Mouse (Mus musculus): ENCODE measurements around the gene C7. TPM values are rescaled to one million over a fixed set of nuclear protein-coding genes. Genes with fewer than 3 reads are reported as not detected.

C7 gene
- polyA plus RNA-seq (2014; fragmentation: Nextera tagmentation; extraction: Ambion mirVana): 0.08 and 0.11 TPM in 2 replicates

DNA sequence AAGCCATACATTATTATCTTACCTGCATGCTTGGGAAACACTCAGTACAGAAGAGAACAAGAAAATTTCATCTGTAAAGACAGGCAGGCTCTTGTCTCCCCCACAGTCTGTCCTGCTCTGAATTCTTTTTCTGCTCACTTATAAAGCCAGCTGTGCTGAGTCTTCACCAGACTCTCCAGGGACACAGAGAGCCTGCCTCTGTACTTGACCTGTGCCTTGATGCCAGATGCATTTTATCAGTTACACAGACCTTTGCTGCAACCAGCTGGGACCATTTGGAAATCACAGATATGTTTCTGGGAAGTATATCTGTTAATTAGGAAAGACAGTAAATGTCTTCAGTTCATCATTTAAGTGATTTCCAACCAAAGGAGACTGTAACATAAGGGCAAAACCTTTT lies at the start of gene C7:
Gene C7 (minus strand): TSS at position 106 of the 400 bp plus-strand sequence.
- Histone ChIP-seq H3K4me3 (ENCODE audit: low read depth, low read length) (no peak within 1 kb of the TSS), H3K4me1 (ENCODE audit: control insufficient read depth, insufficient read depth, low read length) (no peaks in the 10 kb centered on the region), H3K9ac (ENCODE audit: low read length) (no peak within 1 kb of the TSS), H3K27me3 (ENCODE audit: control insufficient read depth, insufficient read depth, low read length) (no peaks in the 10 kb centered on the region), H3K27ac (ENCODE audit: low read depth, low read length) (no peak within 1 kb of the TSS), H3K4me2 (no peak within 1 kb of the TSS), H3K36me3 (ENCODE audit: control insufficient read depth, insufficient read depth, low read length) (no peaks in the 10 kb centered on the region), H3K9me3 (ENCODE audit: control insufficient read depth, low read length) (no peaks in the 10 kb centered on the region)
- ATAC-seq (ENCODE audit: low FRiP score): no peak
- no peak for DNase-seq (ENCODE audit: low spot score, missing footprints)

DNA sequence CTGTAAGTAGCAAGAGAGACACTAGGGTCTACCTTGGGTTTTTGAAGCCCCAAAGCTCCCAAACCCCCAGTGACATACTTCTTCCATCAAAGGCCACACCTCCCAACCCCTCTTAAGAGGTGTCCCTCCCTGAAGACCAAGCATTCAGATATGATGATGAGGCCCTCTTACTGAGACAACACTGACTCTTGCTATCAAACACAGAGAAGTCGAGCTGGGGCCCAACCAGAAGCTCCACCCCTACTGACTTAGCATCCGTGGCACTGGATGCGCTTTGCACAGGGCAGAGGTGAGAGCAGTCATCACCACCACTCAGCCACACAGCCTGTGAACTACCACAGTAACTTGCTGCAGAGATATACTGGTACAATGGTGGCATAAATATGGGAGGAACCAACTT lies 49.1 kb upstream of the C7 start:
- H3K4me1 ChIP-seq (ENCODE audit: control insufficient read depth, insufficient read depth, low read length): peaks cover 4% of the 10 kb centered on the region
- WGBS: 77% methylated on average over 3 of the region's 3 CpGs
- H3K9me3 ChIP-seq (ENCODE audit: control insufficient read depth, low read length): no peaks in the 10 kb centered on the region
- no peak overlapping the region for H3K4me2 ChIP-seq
- no peak overlapping the region for H3K27ac ChIP-seq (ENCODE audit: low read depth, low read length)
- no peak for DNase-seq (ENCODE audit: low spot score, missing footprints)
- no peaks in the 10 kb centered on the region for H3K27me3 ChIP-seq (ENCODE audit: control insufficient read depth, insufficient read depth, low read length)
- H3K4me3 ChIP-seq (ENCODE audit: low read depth, low read length): no peak overlapping the region
- ATAC-seq (ENCODE audit: low FRiP score): no peak
- H3K9ac ChIP-seq (ENCODE audit: low read length): no peak overlapping the region
- H3K36me3 ChIP-seq (ENCODE audit: control insufficient read depth, insufficient read depth, low read length): no peaks in the 10 kb centered on the region

- H3K27ac ChIP-seq (ENCODE audit: low read depth, low read length): no peak overlapping the region
- no peaks in the 10 kb centered on the region for H3K4me1 ChIP-seq (ENCODE audit: control insufficient read depth, insufficient read depth, low read length)
- no peak overlapping the region for H3K4me2 ChIP-seq
- no peaks in the 10 kb centered on the region for H3K36me3 ChIP-seq (ENCODE audit: control insufficient read depth, insufficient read depth, low read length)
- WGBS: 84% methylated on average over 3 of the region's 3 CpGs
- H3K27me3 ChIP-seq (ENCODE audit: control insufficient read depth, insufficient read depth, low read length): no peaks in the 10 kb centered on the region
- ATAC-seq (ENCODE audit: low FRiP score) (no peak), DNase-seq (ENCODE audit: low spot score, missing footprints) (no peak)
- no peaks in the 10 kb centered on the region for H3K9me3 ChIP-seq (ENCODE audit: control insufficient read depth, low read length)
- H3K4me3 ChIP-seq (ENCODE audit: low read depth, low read length): no peak overlapping the region
- H3K9ac ChIP-seq (ENCODE audit: low read length): no peak overlapping the region
These were observed 45.1 kb upstream of the C7 start for GRCm38 (mm10) chr15:5108655-5109040.

DNA sequence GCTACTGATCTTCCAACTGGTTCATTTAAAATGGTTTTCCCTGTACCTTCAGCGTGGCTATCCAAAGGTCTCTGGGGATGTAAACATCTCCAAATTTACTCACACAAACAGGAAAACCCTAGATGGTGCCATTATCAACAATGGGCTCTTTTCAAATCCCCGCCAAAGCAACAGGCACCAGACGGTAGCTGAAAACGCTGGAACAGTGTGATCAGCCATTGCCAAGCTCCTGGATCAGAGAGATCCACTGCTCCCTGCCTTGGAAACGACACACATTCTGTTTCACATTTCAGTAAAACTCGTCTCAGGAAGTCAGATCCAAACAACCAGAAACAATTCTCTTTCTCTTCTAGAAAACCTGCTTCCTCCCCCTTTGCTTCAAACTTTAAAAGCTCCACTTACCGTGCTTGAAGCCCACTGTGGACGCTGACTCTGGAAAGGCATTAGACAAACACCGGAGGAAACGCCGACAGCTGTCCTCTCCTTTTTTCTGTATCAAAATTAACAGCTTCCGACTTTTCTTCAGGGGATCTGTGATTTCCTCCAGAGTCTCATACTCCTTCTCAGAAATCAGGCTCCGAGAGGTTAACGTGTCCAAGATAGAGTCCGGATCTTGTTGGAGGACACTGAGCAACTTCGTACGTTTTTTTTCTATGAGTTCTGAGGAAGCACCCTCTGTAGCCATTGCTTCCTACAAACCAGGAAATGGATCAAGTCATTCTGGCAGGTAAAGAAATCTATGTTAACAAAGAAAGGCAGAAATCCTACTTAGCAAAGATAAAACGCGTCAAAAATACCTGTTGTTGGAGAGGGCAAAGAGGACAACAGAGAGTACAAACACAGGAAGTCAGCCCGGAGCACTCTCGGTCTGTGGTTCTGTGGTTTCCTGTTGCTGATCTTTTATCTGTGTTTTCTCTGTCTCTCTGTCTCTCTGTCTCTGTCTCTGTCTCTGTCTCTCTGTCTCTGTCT lies 44.4 kb upstream of the C7 start, which contains the start of gene Card6:
Gene Card6 (minus strand): TSS at position 854 of the 969 bp plus-strand sequence.
- H3K9me3 ChIP-seq (ENCODE audit: control insufficient read depth, low read length): no peaks in the 10 kb centered on the region
- no peaks in the 10 kb centered on the region for H3K4me1 ChIP-seq (ENCODE audit: control insufficient read depth, insufficient read depth, low read length)
- H3K27me3 ChIP-seq (ENCODE audit: control insufficient read depth, insufficient read depth, low read length): no peaks in the 10 kb centered on the region
- ATAC-seq (ENCODE audit: low FRiP score) (no peak), DNase-seq (ENCODE audit: low spot score, missing footprints) (no peak)
- H3K36me3 ChIP-seq (ENCODE audit: control insufficient read depth, insufficient read depth, low read length): no peaks in the 10 kb centered on the region
- no peak within 1 kb of the TSS for H3K9ac ChIP-seq (ENCODE audit: low read length)
- no peak within 1 kb of the TSS for H3K4me2 ChIP-seq
- WGBS: 77% methylated on average over 21 of the region's 21 CpGs
- no peak within 1 kb of the TSS for H3K27ac ChIP-seq (ENCODE audit: low read depth, low read length)
- H3K4me3 ChIP-seq (ENCODE audit: low read depth, low read length): no peak within 1 kb of the TSS

- H3K9ac ChIP-seq (ENCODE audit: low read length): no peak overlapping the region
- DNase-seq (ENCODE audit: low spot score, missing footprints) (peak; percentile 87), ATAC-seq (ENCODE audit: low FRiP score) (no peak)
- H3K9me3 ChIP-seq (ENCODE audit: control insufficient read depth, low read length): no peaks in the 10 kb centered on the region
- no peaks in the 10 kb centered on the region for H3K36me3 ChIP-seq (ENCODE audit: control insufficient read depth, insufficient read depth, low read length)
- no peaks in the 10 kb centered on the region for H3K27me3 ChIP-seq (ENCODE audit: control insufficient read depth, insufficient read depth, low read length)
- 61% methylated on average over 2 of the region's 2 CpGs for WGBS
- no peaks in the 10 kb centered on the region for H3K4me1 ChIP-seq (ENCODE audit: control insufficient read depth, insufficient read depth, low read length)
- no peak overlapping the region for H3K4me3 ChIP-seq (ENCODE audit: low read depth, low read length)
- H3K4me2 ChIP-seq: no peak overlapping the region
- H3K27ac ChIP-seq (ENCODE audit: low read depth, low read length): no peak overlapping the region
These were observed 42.8 kb upstream of the C7 start for GRCm38 (mm10) chr15:5106293-5106692.

GRCm38 (mm10) chr15:5105891-5106290 lies 42.4 kb upstream of the C7 start:
- H3K9me3 ChIP-seq (ENCODE audit: control insufficient read depth, low read length): no peaks in the 10 kb centered on the region
- 83% methylated on average over 6 of the region's 6 CpGs for WGBS
- no peaks in the 10 kb centered on the region for H3K27me3 ChIP-seq (ENCODE audit: control insufficient read depth, insufficient read depth, low read length)
- H3K4me1 ChIP-seq (ENCODE audit: control insufficient read depth, insufficient read depth, low read length): no peaks in the 10 kb centered on the region
- no peak overlapping the region for H3K9ac ChIP-seq (ENCODE audit: low read length)
- ATAC-seq (ENCODE audit: low FRiP score) (0 out of 2 replicates have a peak, but pooled peaks have one; percentile 40), DNase-seq (ENCODE audit: low spot score, missing footprints) (no peak)
- H3K4me3 ChIP-seq (ENCODE audit: low read depth, low read length): no peak overlapping the region
- no peak overlapping the region for H3K27ac ChIP-seq (ENCODE audit: low read depth, low read length)
- H3K4me2 ChIP-seq: no peak overlapping the region
- no peaks in the 10 kb centered on the region for H3K36me3 ChIP-seq (ENCODE audit: control insufficient read depth, insufficient read depth, low read length)

- Histone ChIP-seq H3K4me3 (ENCODE audit: low read depth, low read length) (no peak overlapping the region), H3K27me3 (ENCODE audit: control insufficient read depth, insufficient read depth, low read length) (no peaks in the 10 kb centered on the region), H3K27ac (ENCODE audit: low read depth, low read length) (no peak overlapping the region), H3K9ac (ENCODE audit: low read length) (no peak overlapping the region), H3K4me1 (ENCODE audit: control insufficient read depth, insufficient read depth, low read length) (no peaks in the 10 kb centered on the region), H3K36me3 (ENCODE audit: control insufficient read depth, insufficient read depth, low read length) (no peaks in the 10 kb centered on the region), H3K4me2 (no peak overlapping the region), H3K9me3 (ENCODE audit: control insufficient read depth, low read length) (no peaks in the 10 kb centered on the region)
- no peak for ATAC-seq (ENCODE audit: low FRiP score)
- no peak for DNase-seq (ENCODE audit: low spot score, missing footprints)
- 97% methylated on average over 4 of the region's 4 CpGs for WGBS
These were observed 38.8 kb upstream of the C7 start for GRCm38 (mm10) chr15:5102312-5102711.

- whole genome bisulfite sequencing: 96% methylated on average over 1 of the region's 1 CpGs
- Histone ChIP-seq H3K4me1 (ENCODE audit: control insufficient read depth, insufficient read depth, low read length) (no peaks in the 10 kb centered on the region), H3K27ac (ENCODE audit: low read depth, low read length) (no peak overlapping the region), H3K36me3 (ENCODE audit: control insufficient read depth, insufficient read depth, low read length) (no peaks in the 10 kb centered on the region), H3K27me3 (ENCODE audit: control insufficient read depth, insufficient read depth, low read length) (no peaks in the 10 kb centered on the region), H3K4me2 (no peak overlapping the region), H3K9ac (ENCODE audit: low read length) (no peak overlapping the region), H3K9me3 (ENCODE audit: control insufficient read depth, low read length) (no peaks in the 10 kb centered on the region; the same call in 1 of the 2 replicates), H3K4me3 (ENCODE audit: low read depth, low read length) (no peak overlapping the region)
- no peak for DNase-seq (ENCODE audit: low spot score, missing footprints)
- no peak for ATAC-seq (ENCODE audit: low FRiP score)
These were observed 33.8 kb upstream of the C7 start for GRCm38 (mm10) chr15:5097376-5097775.

DNA sequence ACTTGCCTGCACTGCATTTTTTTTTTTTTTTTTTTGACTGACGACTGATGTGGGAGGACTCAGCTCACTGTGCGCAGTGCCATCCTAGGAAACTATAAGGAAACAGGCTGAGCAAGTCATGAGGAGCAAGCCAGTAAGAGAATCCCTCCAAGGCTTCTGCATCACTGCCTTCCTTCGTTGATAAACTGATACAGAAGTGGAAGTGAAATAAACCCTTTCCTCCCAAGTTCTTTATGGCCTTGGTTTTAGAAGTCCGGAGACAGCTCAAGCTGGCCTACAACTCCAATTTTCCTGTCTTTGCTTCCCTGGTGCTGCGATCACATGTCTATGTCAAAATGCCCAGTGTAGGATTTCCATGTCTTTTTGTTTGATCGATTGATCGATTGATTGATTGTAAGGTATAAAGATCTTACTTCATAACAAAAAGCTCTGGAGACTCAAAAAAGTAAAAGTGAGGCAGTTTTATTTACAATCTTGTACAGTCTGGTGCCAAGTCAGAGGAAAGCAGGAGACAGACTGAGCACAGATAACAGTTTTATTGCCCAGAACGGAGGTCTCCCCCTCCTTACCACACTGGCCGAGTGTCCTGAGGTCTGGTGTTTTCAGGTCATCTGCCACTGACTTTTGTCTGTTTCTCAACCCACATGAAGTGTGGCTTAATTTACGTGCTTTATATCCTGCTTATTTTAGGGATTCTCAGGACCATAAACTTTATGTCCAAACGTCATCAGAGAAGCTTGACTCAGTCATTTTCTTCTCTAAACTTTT lies 32.2 kb upstream of the C7 start:
- no peak overlapping the region for H3K27ac ChIP-seq (ENCODE audit: low read depth, low read length)
- ATAC-seq (ENCODE audit: low FRiP score): no peak
- DNase-seq (ENCODE audit: low spot score, missing footprints): no peak
- H3K4me2 ChIP-seq: no peak overlapping the region
- H3K36me3 ChIP-seq (ENCODE audit: control insufficient read depth, insufficient read depth, low read length): no peaks in the 10 kb centered on the region
- no peaks in the 10 kb centered on the region for H3K27me3 ChIP-seq (ENCODE audit: control insufficient read depth, insufficient read depth, low read length)
- no peaks in the 10 kb centered on the region for H3K4me1 ChIP-seq (ENCODE audit: control insufficient read depth, insufficient read depth, low read length)
- H3K9me3 ChIP-seq (ENCODE audit: control insufficient read depth, low read length): no peaks in the 10 kb centered on the region; the same call in 1 of the 2 replicates
- H3K4me3 ChIP-seq (ENCODE audit: low read depth, low read length): no peak overlapping the region
- WGBS: 91% methylated on average over 11 of the region's 11 CpGs
- no peak overlapping the region for H3K9ac ChIP-seq (ENCODE audit: low read length)

All from midbrain, embryonic 11.5 days (tissue).